Mouse (Mus musculus): ENCODE measurements around the gene Tescl. TPM values are rescaled to one million over a fixed set of nuclear protein-coding genes. Genes with fewer than 3 reads are reported as not detected.

Tescl gene
- total and polyA plus RNA-seq, 3 experiments, result not detected

DNA sequence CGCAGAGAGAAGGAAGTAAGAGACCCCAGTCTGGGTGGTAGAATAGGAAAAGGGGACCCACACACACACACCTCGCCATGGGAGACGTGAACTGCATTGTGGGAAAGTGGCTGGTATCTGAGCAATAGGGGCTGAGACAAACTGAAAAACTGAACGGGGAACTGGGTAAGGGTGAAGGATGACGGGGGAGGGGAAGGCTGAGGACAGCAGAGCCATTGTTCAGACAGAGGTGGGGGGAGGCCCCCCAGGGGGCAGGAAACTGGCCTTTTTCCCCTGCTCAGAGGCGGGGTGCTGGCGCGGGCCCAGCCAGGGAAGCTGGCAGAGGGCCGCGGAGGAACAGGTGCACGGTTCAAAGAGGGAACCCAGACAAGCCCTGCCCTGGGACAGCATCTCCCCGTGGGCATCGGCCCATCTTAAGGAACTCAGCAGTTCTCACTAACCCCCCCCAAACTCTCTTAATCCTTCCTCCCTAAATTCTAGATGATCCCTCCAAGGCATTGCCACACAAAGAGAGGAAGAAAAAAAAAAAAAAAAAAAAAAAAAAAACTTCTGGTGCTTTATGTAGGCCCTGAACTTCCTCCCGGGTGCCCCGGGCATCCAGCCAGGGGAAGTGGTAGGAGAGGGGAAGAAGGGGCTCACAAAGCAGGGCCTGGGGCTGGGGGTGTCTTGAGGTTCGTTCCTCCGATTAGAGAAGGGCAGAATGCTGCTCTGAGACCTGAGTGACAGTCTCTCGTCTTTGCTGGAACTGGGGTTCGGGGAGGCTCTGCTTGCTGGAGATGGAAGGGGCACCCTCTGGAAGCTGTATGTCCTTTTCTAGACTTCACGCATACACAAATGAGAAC, 40.0 kb upstream of the Tescl start (continued):
- TF ChIP-seq RCOR1 (IDR thresholded peaks at IDR 0.05; ENCODE audit: low read depth, low read length), result peak; percentile 4
- TF ChIP-seq ETS1 (IDR thresholded peaks at IDR 0.05; ENCODE audit: low read depth, low read length), result peak; percentile 65
- peak; percentile 73 for TF ChIP-seq TCF12 (IDR thresholded peaks at IDR 0.05; ENCODE audit: low read depth, low read length)
- no peak for TF ChIP-seq JUND (IDR thresholded peaks at IDR 0.05; ENCODE audit: low read depth, low read length)

DNA sequence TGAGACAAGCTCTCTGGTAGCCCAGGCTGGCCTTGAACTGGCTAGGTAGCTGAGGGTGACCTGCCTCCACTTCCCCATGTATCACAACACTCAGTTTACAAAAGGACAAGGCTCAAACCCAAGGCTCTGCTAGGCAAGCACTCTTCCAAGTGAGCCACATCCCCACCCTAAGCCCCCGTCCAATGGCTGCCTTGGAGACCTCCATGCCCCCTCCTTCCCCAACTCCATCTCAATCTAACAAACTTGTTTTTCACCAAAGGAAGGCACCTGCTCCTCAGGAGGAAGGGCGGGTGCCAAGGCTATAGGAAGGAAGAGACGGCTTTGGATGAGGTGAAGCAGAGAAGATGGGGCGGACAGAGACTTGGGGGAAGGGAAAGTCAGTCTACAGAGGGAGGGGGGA, 39.0 kb upstream of the Tescl start:
- peak overlapping the region; percentile 97 for H3K27ac ChIP-seq (ENCODE audit: control insufficient read depth, low read depth, low read length)
- H3K9ac ChIP-seq (ENCODE audit: control insufficient read depth, low read depth, low read length, poor library complexity, severe bottlenecking), result peak overlapping the region; percentile 95
- H3K27me3 ChIP-seq (ENCODE audit: control insufficient read depth in 1 of 2, insufficient read depth in 2 of 2, low read length in 2 of 2), result no peaks in the 10 kb centered on the region
- H3K36me3 ChIP-seq (ENCODE audit: control insufficient read depth in 1 of 2, insufficient read depth in 2 of 2, low read length in 2 of 2), result peaks cover 2 to 30% of the 10 kb centered on the region in 2 experiments
- peaks cover 20 to 60% of the 10 kb centered on the region in 2 experiments for H3K4me1 ChIP-seq (ENCODE audit: control insufficient read depth in 1 of 2, insufficient read depth in 2 of 2, low read length in 2 of 2)
- peak overlapping the region; percentile 74 to 90 for H3K4me3 ChIP-seq (ENCODE audit: control insufficient read depth in 1 of 2, insufficient read depth in 1 of 2, low read depth in 2 of 2, low read length in 2 of 2)
- peaks cover 49% of the 10 kb centered on the region for H3K79me2 ChIP-seq (ENCODE audit: control insufficient read depth, insufficient read depth, low read length, poor library complexity)
- DNase-seq (ENCODE audit: low read depth, low spot score), result peak; percentile 61
- no peaks in the 10 kb centered on the region for H3K9me3 ChIP-seq (replicated peaks; ENCODE audit: insufficient read depth, low read length)
- no peak for TF ChIP-seq UBTF (IDR thresholded peaks at IDR 0.05; ENCODE audit: borderline replicate concordance, insufficient read depth, low read depth, low read length)
- no peak for TF ChIP-seq POLR2A (IDR thresholded peaks at IDR 0.05; ENCODE audit: control insufficient read depth in 1 of 2, insufficient read depth in 1 of 2, low read depth in 1 of 2, low read length in 2 of 2, poor library complexity in 1 of 2)
- no peak for TF ChIP-seq USF2 (IDR thresholded peaks at IDR 0.05; ENCODE audit: borderline replicate concordance in 1 of 2, insufficient read depth in 1 of 2, low read depth in 1 of 2, low read length in 2 of 2)
- no peak for TF ChIP-seq GATA1 (IDR thresholded peaks at IDR 0.05; ENCODE audit: low read depth, low read length)
- TF ChIP-seq EP300 (IDR thresholded peaks at IDR 0.05; ENCODE audit: low read depth in 1 of 2, low read length in 2 of 2), result no peak
- no peak for TF ChIP-seq RAD21 (IDR thresholded peaks at IDR 0.05; ENCODE audit: low read depth, low read length)
- TF ChIP-seq SIN3A (IDR thresholded peaks at IDR 0.05; ENCODE audit: low read length), result no peak
- TF ChIP-seq MAZ (IDR thresholded peaks at IDR 0.05; ENCODE audit: low read depth, low read length), result no peak
- no peak for TF ChIP-seq MXI1 (IDR thresholded peaks at IDR 0.05; ENCODE audit: low read depth, low read length)
- TF ChIP-seq MEF2A (IDR thresholded peaks at IDR 0.05; ENCODE audit: extremely low read depth, insufficient replicate concordance, low read depth, low read length, poor library complexity, severe bottlenecking), result no peak
- TF ChIP-seq MYB (IDR thresholded peaks at IDR 0.05; ENCODE audit: low read depth, low read length), result no peak
- no peak for TF ChIP-seq POLR2AphosphoS2 (IDR thresholded peaks at IDR 0.05; ENCODE audit: low read length)

- H3K27ac ChIP-seq (ENCODE audit: control insufficient read depth, low read depth, low read length), result peak overlapping the region; percentile 97
- no peaks in the 10 kb centered on the region for H3K27me3 ChIP-seq (ENCODE audit: control insufficient read depth in 1 of 2, insufficient read depth in 2 of 2, low read length in 2 of 2)
- peaks cover 19 to 60% of the 10 kb centered on the region in 2 experiments for H3K4me1 ChIP-seq (ENCODE audit: control insufficient read depth in 1 of 2, insufficient read depth in 2 of 2, low read length in 2 of 2)
- peak overlapping the region; percentile 74 to 90 for H3K4me3 ChIP-seq (ENCODE audit: control insufficient read depth in 1 of 2, insufficient read depth in 1 of 2, low read depth in 2 of 2, low read length in 2 of 2)
- TF ChIP-seq POLR2AphosphoS5 (IDR thresholded peaks at IDR 0.05; ENCODE audit: borderline replicate concordance, low read depth, low read length) (no peak; the same call in 1 of the 2 replicates), TCF12 (IDR thresholded peaks at IDR 0.05; ENCODE audit: low read depth, low read length) (0 out of 2 replicates have a peak, but pooled peaks have one; percentile 5)
- no peaks in the 10 kb centered on the region for H3K9me3 ChIP-seq (replicated peaks; ENCODE audit: insufficient read depth, low read length)
- H3K9ac ChIP-seq (ENCODE audit: control insufficient read depth, low read depth, low read length, poor library complexity, severe bottlenecking), result peak overlapping the region; percentile 95
- H3K79me2 ChIP-seq (ENCODE audit: control insufficient read depth, insufficient read depth, low read length, poor library complexity), result peaks cover 46% of the 10 kb centered on the region
- peak; percentile 53 for DNase-seq (ENCODE audit: low read depth, low spot score)
- peaks cover 2 to 27% of the 10 kb centered on the region in 2 experiments for H3K36me3 ChIP-seq (ENCODE audit: control insufficient read depth in 1 of 2, insufficient read depth in 2 of 2, low read length in 2 of 2)
Measured at GRCm38 (mm10) chr7:24372300-24372699, 38.6 kb upstream of the Tescl start.

Data from MEL (cell line).